Mouse (Mus musculus) CH12.LX (cell line): ENCODE results near the gene C9orf72. TPM values are rescaled to one million over a fixed set of nuclear protein-coding genes. Genes with fewer than 3 reads are reported as not detected.

Source experiments
- DNase-seq: peaks from one replicate; pipeline ENCODE4 v3.0.0-alpha.2; 2013; ENCODE audit errors: extremely low read depth
- H3K27ac ChIP-seq: 2 replicates; pipeline ENCODE4 v1.5.1; 2012; ENCODE audit warnings: low read depth, mild to moderate bottlenecking, control low read depth, moderate library complexity; ENCODE audit not compliant: insufficient read depth
- H3K27me3 ChIP-seq: replicated peaks from 2 replicates; pipeline ENCODE3; 2012; ENCODE audit warnings: inconsistent platforms
- H3K36me3 ChIP-seq, 2 experiments: replicated peaks in 1 of 2; 2 replicates each; pipeline versions ENCODE3 to v1.6.1; 2012; ENCODE audit warnings: inconsistent platforms in 1 of 2, low read length in 1 of 2, mild to moderate bottlenecking in 1 of 2, mixed read lengths in 1 of 2, moderate library complexity in 1 of 2; ENCODE audit not compliant: control insufficient read depth in 1 of 2, insufficient read depth in 1 of 2
- H3K4me1 ChIP-seq, 2 experiments: 2 replicates each; pipeline ENCODE4 v1.6.1; 2012; ENCODE audit warnings: inconsistent platforms in 1 of 2, moderate library complexity in 1 of 2; ENCODE audit not compliant: insufficient read depth in 2 of 2, control insufficient read depth in 1 of 2
- H3K4me2 ChIP-seq: 2 replicates; pipeline ENCODE4 v1.6.1; 2012; ENCODE audit warnings: low read depth, mild to moderate bottlenecking, control low read depth; ENCODE audit not compliant: poor library complexity, insufficient read depth, severe bottlenecking
- H3K4me3 ChIP-seq, 3 experiments: fragments of 150-350 bp in 1 of 3; sonication (generic) in 1 of 3; replicated peaks in 1 of 3; 2 replicates each; pipeline versions ENCODE3 to v1.5.1; 2011 to 2012; ENCODE audit warnings: low read depth in 2 of 3, low read length in 2 of 3, mild to moderate bottlenecking in 2 of 3, moderate library complexity in 2 of 3, control low read depth in 1 of 3, improper control_type of control experiment in 1 of 3, inconsistent platforms in 1 of 3, mixed read lengths in 1 of 3; ENCODE audit not compliant: poor library complexity in 1 of 3
- H3K79me2 ChIP-seq: replicated peaks from 2 replicates; pipeline ENCODE4 v1.6.1; 2012; ENCODE audit warnings: mild to moderate bottlenecking, moderate library complexity; ENCODE audit not compliant: control insufficient read depth, poor library complexity, insufficient read depth, severe bottlenecking; ENCODE audit errors: extremely low read depth
- H3K9ac ChIP-seq: 2 replicates; pipeline ENCODE4 v1.6.1; 2012; ENCODE audit warnings: low read depth, mild to moderate bottlenecking, control low read depth, moderate library complexity; ENCODE audit not compliant: insufficient read depth
- H3K9me3 ChIP-seq: replicated peaks from 2 replicates; pipeline ENCODE3; 2012; ENCODE audit warnings: low read length, inconsistent platforms, mixed read lengths
- CHD1 ChIP-seq: IDR thresholded peaks from 2 replicates; pipeline ENCODE4 v1.6.1; 2012; ENCODE audit warnings: low read depth, low read length, improper control_type of control experiment, inconsistent platforms
- CHD2 ChIP-seq: IDR thresholded peaks from 2 replicates; pipeline ENCODE4 v1.6.1; 2011; ENCODE audit warnings: low read length, improper control_type of control experiment
- EP300 ChIP-seq: IDR thresholded peaks from 2 replicates; pipeline ENCODE4 v1.6.1; 2011; ENCODE audit warnings: low read length, improper control_type of control experiment
- ETS1 ChIP-seq: conservative IDR thresholded peaks from 2 replicates; pipeline ENCODE4 v1.6.1; 2012; ENCODE audit warnings: low read depth, mild to moderate bottlenecking, inconsistent platforms, low read length, improper control_type of control experiment, moderate library complexity
- HCFC1 ChIP-seq: IDR thresholded peaks from 2 replicates; pipeline ENCODE4 v1.6.1; 2012; ENCODE audit warnings: low read depth, mild to moderate bottlenecking, inconsistent platforms, low read length, improper control_type of control experiment
- JUND ChIP-seq: conservative IDR thresholded peaks from 2 replicates; pipeline ENCODE4 v1.6.1; 2011; ENCODE audit warnings: low read depth, low read length, improper control_type of control experiment
- MAFK ChIP-seq: IDR thresholded peaks from 2 replicates; pipeline ENCODE4 v1.6.1; 2011; ENCODE audit warnings: low read length, improper control_type of control experiment; ENCODE audit not compliant: insufficient replicate concordance
- MAX ChIP-seq: IDR thresholded peaks from 2 replicates; pipeline ENCODE4 v1.6.1; 2011; ENCODE audit warnings: low read length, improper control_type of control experiment
- MAZ ChIP-seq: IDR thresholded peaks from 2 replicates; pipeline ENCODE4 v1.6.1; 2012; ENCODE audit warnings: low read depth, mild to moderate bottlenecking, inconsistent platforms, low read length, improper control_type of control experiment, moderate library complexity
- MXI1 ChIP-seq: IDR thresholded peaks from 2 replicates; pipeline ENCODE4 v1.6.1; 2011; ENCODE audit warnings: mild to moderate bottlenecking, low read depth, low read length, improper control_type of control experiment
- MYC ChIP-seq: IDR thresholded peaks from 2 replicates; pipeline ENCODE4 v1.6.1; 2011; ENCODE audit warnings: low read depth, mild to moderate bottlenecking, improper control_type of control experiment, low read length
- PAX5 ChIP-seq: IDR thresholded peaks from 2 replicates; pipeline ENCODE4 v1.6.1; 2012; ENCODE audit warnings: low read length, inconsistent platforms, mixed read lengths
- POLR2A ChIP-seq: IDR thresholded peaks from 2 replicates; pipeline ENCODE4 v1.6.1; 2011; ENCODE audit warnings: low read depth, mild to moderate bottlenecking, improper control_type of control experiment, low read length
- POLR2AphosphoS2 ChIP-seq: IDR thresholded peaks from 2 replicates; pipeline ENCODE4 v1.6.1; 2011; ENCODE audit warnings: low read depth, low read length, improper control_type of control experiment
- RAD21 ChIP-seq: IDR thresholded peaks from 2 replicates; pipeline ENCODE4 v1.6.1; 2011; ENCODE audit warnings: low read depth, mild to moderate bottlenecking, low read length, improper control_type of control experiment, moderate library complexity
- RCOR1 ChIP-seq: conservative IDR thresholded peaks from 2 replicates; pipeline ENCODE4 v1.6.1; 2012; ENCODE audit warnings: low read depth, mild to moderate bottlenecking, inconsistent platforms, low read length, improper control_type of control experiment
- SMC3 ChIP-seq: IDR thresholded peaks from 2 replicates; pipeline ENCODE4 v1.6.1; 2011; ENCODE audit warnings: low read depth, low read length, improper control_type of control experiment
- UBTF ChIP-seq: IDR thresholded peaks from 2 replicates; pipeline ENCODE4 v1.6.1; 2012; ENCODE audit warnings: low read depth, mild to moderate bottlenecking, inconsistent platforms, low read length, improper control_type of control experiment, moderate library complexity
- USF2 ChIP-seq: conservative IDR thresholded peaks from 2 replicates; pipeline ENCODE4 v1.6.1; 2011; ENCODE audit warnings: low read depth, low read length, improper control_type of control experiment
- ZC3H11A ChIP-seq: IDR thresholded peaks from 2 replicates; pipeline ENCODE4 v1.6.1; 2012; ENCODE audit warnings: low read depth, mild to moderate bottlenecking, inconsistent platforms, low read length, improper control_type of control experiment
- ZKSCAN1 ChIP-seq: IDR thresholded peaks from 2 replicates; pipeline ENCODE4 v1.6.1; 2012; ENCODE audit warnings: low read depth, inconsistent platforms, low read length, improper control_type of control experiment, borderline replicate concordance
- ZMIZ1 ChIP-seq: IDR thresholded peaks from 2 replicates; pipeline ENCODE4 v1.6.1; 2012; ENCODE audit warnings: low read depth, mild to moderate bottlenecking, inconsistent platforms, low read length, improper control_type of control experiment
- dilution Hi-C: fragments of 300-500 bp; cut with MboI; formaldehyde crosslinking; loops from 2 replicates; pipeline ENCODE4 v1.14.3; 2020; ENCODE audit warnings: low sequenced_read_pairs; ENCODE audit not compliant: extremely low pct_unique_long_range_greater_than_20kb, extremely low pct_ligation_motif_present
- in situ Hi-C: fragments of 300-500 bp; cut with MboI; formaldehyde crosslinking; loops from 3 replicates; pipeline ENCODE4 v1.14.3; 2019; ENCODE audit warnings: low sequenced_read_pairs, low pct_ligation_motif_present, low pct_unique_long_range_greater_than_20kb, mixed read lengths
- polyA plus RNA-seq: library from polyadenylated mRNA; unstranded; fragments of >175 nt; gene quantifications from 2 replicates; pipeline ENCODE4 v1.2.1, GENCODE M21; 2012; ENCODE audit warnings: low read depth; ENCODE audit not compliant: insufficient read length
- total RNA-seq, 2 experiments: library from RNA; depleted of rRNA; stranded (reverse); fragments of 300-350 nt in 1 of 2; fragments of >200 nt in 1 of 2; gene quantifications; 2 replicates each; pipeline ENCODE4 v1.2.3; 2012 to 2014

The C9orf72 gene
- total and polyA plus RNA-seq, 3 experiments: 15.4 to 58.2 (median 49.7) TPM

DNA sequence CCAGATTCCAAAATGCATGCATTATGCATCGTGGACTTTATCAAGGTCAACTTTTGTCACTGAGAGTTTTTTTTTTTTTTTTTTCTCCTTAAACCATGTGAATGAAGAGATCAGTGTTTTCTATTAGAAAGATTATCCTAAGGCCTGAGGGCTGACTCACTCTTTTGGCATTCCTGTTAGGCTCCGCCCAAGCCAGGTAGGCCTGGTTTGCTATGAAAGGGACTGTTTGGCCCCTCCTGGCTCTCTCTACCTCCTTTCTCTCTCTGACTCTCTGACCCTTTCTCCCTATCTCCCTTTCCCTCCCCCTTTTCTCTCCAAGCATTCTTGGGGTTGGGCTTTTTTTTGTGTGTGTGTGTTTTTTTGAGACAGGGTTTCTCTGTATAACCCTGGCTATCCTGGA is 50.4 kb downstream of the C9orf72 start:
- TF ChIP-seq PAX5 (no peak), MXI1 (no peak), HCFC1 (no peak), ETS1 (no peak), MAX (no peak), SMC3 (no peak), POLR2AphosphoS2 (no peak), JUND (no peak), MAZ (no peak), MAFK (no peak), CHD1 (no peak), ZC3H11A (no peak), ZMIZ1 (no peak), CHD2 (no peak)
- no peaks in the 10 kb centered on the region for H3K79me2 ChIP-seq
- H3K36me3 ChIP-seq: no peaks in the 10 kb centered on the region
- no peaks in the 10 kb centered on the region for H3K27me3 ChIP-seq
- H3K27ac ChIP-seq: no peak overlapping the region
- H3K9ac ChIP-seq: no peak overlapping the region
- no peak overlapping the region for H3K4me3 ChIP-seq
- peaks cover 0 to 4% of the 10 kb centered on the region in 2 experiments; a peak in 1 of 4 replicates for H3K4me1 ChIP-seq
- in situ Hi-C loops: no loop called here
- no peak for DNase-seq
- dilution Hi-C loops: no loop called here
- H3K9me3 ChIP-seq: no peaks in the 10 kb centered on the region
- no peak overlapping the region for H3K4me2 ChIP-seq

DNA sequence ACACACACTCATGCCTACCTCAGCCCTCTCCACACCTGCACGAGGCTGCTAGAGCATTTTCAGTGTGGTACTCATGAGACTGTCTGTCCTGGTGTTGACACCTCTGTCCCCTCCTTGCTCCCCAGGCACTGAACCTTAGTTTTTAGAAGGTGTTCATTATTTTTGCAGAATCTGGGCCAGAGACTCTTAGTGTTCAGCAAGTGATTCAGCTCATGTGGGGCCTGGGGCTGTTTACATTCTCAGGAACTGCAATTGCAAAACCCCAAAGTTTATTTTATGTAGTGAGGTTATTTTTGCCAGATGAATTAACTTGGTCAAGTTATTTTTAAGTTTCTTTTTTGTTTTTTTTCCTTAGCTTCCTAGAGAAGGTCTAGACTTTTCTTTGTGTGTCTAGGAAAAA is 52.4 kb downstream of the C9orf72 start:
- H3K4me2 ChIP-seq: no peak overlapping the region
- no peak for DNase-seq
- H3K9me3 ChIP-seq: no peaks in the 10 kb centered on the region
- in situ Hi-C loops: no loop called here
- no peak overlapping the region for H3K4me3 ChIP-seq
- H3K27ac ChIP-seq: no peak overlapping the region
- peaks cover 0 to 4% of the 10 kb centered on the region in 2 experiments; a peak in 1 of 4 replicates for H3K4me1 ChIP-seq
- dilution Hi-C loops: no loop called here
- no peak for TF ChIP-seq EP300
- no peak for TF ChIP-seq MAZ
- TF ChIP-seq UBTF: no peak
- TF ChIP-seq USF2: no peak
- TF ChIP-seq MYC: no peak
- no peak for TF ChIP-seq CHD1
- TF ChIP-seq RCOR1: no peak
- no peak for TF ChIP-seq ZKSCAN1
- TF ChIP-seq RAD21: no peak
- TF ChIP-seq POLR2A: no peak
- TF ChIP-seq, all 38 proteins: peak for 0
- H3K36me3 ChIP-seq: no peaks in the 10 kb centered on the region
- no peak overlapping the region for H3K9ac ChIP-seq
- no peaks in the 10 kb centered on the region for H3K79me2 ChIP-seq
- H3K27me3 ChIP-seq: no peaks in the 10 kb centered on the region
